Mouse (Mus musculus): Measurements from ENCODE around the gene Arsb. TPM values are rescaled to one million over a fixed set of nuclear protein-coding genes. Genes with fewer than 3 reads are reported as not detected.

Arsb gene
- total and polyA plus RNA-seq, 3 experiments = 0.01 to 0.05 TPM; not detected in 1

GRCm38 (mm10) chr13:93752597-93753400 is 18.6 kb upstream of the Arsb start:
- Histone ChIP-seq H3K4me3 (ENCODE audit: low read depth, low read length) (no peak overlapping the region), H3K36me3 (replicated peaks) (no peaks in the 10 kb centered on the region), H3K4me1 (ENCODE audit: insufficient read depth, low read depth, low read length) (no peaks in the 10 kb centered on the region), H3K27me3 (ENCODE audit: insufficient read depth, low read length) (peaks cover 9% of the 10 kb centered on the region), H3K9me3 (replicated peaks) (no peaks in the 10 kb centered on the region)
- TF ChIP-seq GATA2 (IDR thresholded peaks at IDR 0.05; ENCODE audit: borderline replicate concordance, low read depth, low read length) = no peak
- DNase-seq (ENCODE audit: low spot score) (no peak), ATAC-seq (ENCODE audit: extremely low read depth, insufficient number of reproducible peaks, low FRiP score, poor library complexity, severe bottlenecking) (no peak)

- H3K4me3 ChIP-seq (ENCODE audit: low read depth, low read length) = no peak overlapping the region
- no peak for ATAC-seq (ENCODE audit: extremely low read depth, insufficient number of reproducible peaks, low FRiP score, poor library complexity, severe bottlenecking)
- no peak for DNase-seq (ENCODE audit: low spot score)
- H3K9me3 ChIP-seq (replicated peaks) = no peaks in the 10 kb centered on the region
- H3K4me1 ChIP-seq (ENCODE audit: insufficient read depth, low read depth, low read length) = no peaks in the 10 kb centered on the region
- no peaks in the 10 kb centered on the region for H3K36me3 ChIP-seq (replicated peaks)
- no peak for TF ChIP-seq TAL1 (conservative IDR thresholded peaks at IDR 0.05; ENCODE audit: low read depth, low read length)
- H3K27me3 ChIP-seq (ENCODE audit: insufficient read depth, low read length) = peaks cover 2% of the 10 kb centered on the region
Observed at GRCm38 (mm10) chr13:93755084-93755483, 16.3 kb upstream of the Arsb start.

GRCm38 (mm10) chr13:93756674-93757073 is 14.8 kb upstream of the Arsb start:
- Histone ChIP-seq H3K4me3 (ENCODE audit: low read depth, low read length) (no peak overlapping the region), H3K36me3 (replicated peaks) (no peaks in the 10 kb centered on the region), H3K27me3 (ENCODE audit: insufficient read depth, low read length) (no peaks in the 10 kb centered on the region), H3K9me3 (replicated peaks) (no peaks in the 10 kb centered on the region), H3K4me1 (ENCODE audit: insufficient read depth, low read depth, low read length) (no peaks in the 10 kb centered on the region)
- DNase-seq (ENCODE audit: low spot score) (no peak), ATAC-seq (ENCODE audit: extremely low read depth, insufficient number of reproducible peaks, low FRiP score, poor library complexity, severe bottlenecking) (no peak)
- no peak for TF ChIP-seq GATA1 (IDR thresholded peaks at IDR 0.05; ENCODE audit: borderline replicate concordance, low read length)

- H3K9me3 ChIP-seq (replicated peaks) = no peaks in the 10 kb centered on the region
- DNase-seq (ENCODE audit: low spot score) (no peak), ATAC-seq (ENCODE audit: extremely low read depth, insufficient number of reproducible peaks, low FRiP score, poor library complexity, severe bottlenecking) (no peak)
- no peaks in the 10 kb centered on the region for H3K4me1 ChIP-seq (ENCODE audit: insufficient read depth, low read depth, low read length)
- H3K36me3 ChIP-seq (replicated peaks) = no peaks in the 10 kb centered on the region
- no peak overlapping the region for H3K4me3 ChIP-seq (ENCODE audit: low read depth, low read length)
- no peaks in the 10 kb centered on the region for H3K27me3 ChIP-seq (ENCODE audit: insufficient read depth, low read length)
- TF ChIP-seq POLR2AphosphoS5 (IDR thresholded peaks at IDR 0.05; ENCODE audit: insufficient replicate concordance, low read depth, low read length) = no peak
- TF ChIP-seq TAL1 (conservative IDR thresholded peaks at IDR 0.05; ENCODE audit: low read depth, low read length) = no peak
- TF ChIP-seq GATA1 (IDR thresholded peaks at IDR 0.05; ENCODE audit: borderline replicate concordance, low read length) = no peak
- no peak for TF ChIP-seq CTCF (IDR thresholded peaks at IDR 0.05; ENCODE audit: low read depth, low read length)
- no peak for TF ChIP-seq GATA2 (IDR thresholded peaks at IDR 0.05; ENCODE audit: borderline replicate concordance, low read depth, low read length)
Observed at GRCm38 (mm10) chr13:93757514-93757913, 13.9 kb upstream of the Arsb start.

GRCm38 (mm10) chr13:93758149-93758898 is 13.1 kb upstream of the Arsb start:
- ATAC-seq (ENCODE audit: extremely low read depth, insufficient number of reproducible peaks, low FRiP score, poor library complexity, severe bottlenecking) (no peak), DNase-seq (ENCODE audit: low spot score) (no peak)
- no peak for TF ChIP-seq TAL1 (conservative IDR thresholded peaks at IDR 0.05; ENCODE audit: low read depth, low read length)
- TF ChIP-seq GATA1 (IDR thresholded peaks at IDR 0.05; ENCODE audit: borderline replicate concordance, low read length) = no peak
- no peak for TF ChIP-seq CTCF (IDR thresholded peaks at IDR 0.05; ENCODE audit: low read depth, low read length)
- TF ChIP-seq GATA2 (IDR thresholded peaks at IDR 0.05; ENCODE audit: borderline replicate concordance, low read depth, low read length) = no peak
- no peak for TF ChIP-seq POLR2AphosphoS5 (IDR thresholded peaks at IDR 0.05; ENCODE audit: insufficient replicate concordance, low read depth, low read length)
- Histone ChIP-seq H3K27me3 (ENCODE audit: insufficient read depth, low read length) (no peaks in the 10 kb centered on the region), H3K9me3 (replicated peaks) (no peaks in the 10 kb centered on the region), H3K4me1 (ENCODE audit: insufficient read depth, low read depth, low read length) (no peaks in the 10 kb centered on the region), H3K36me3 (replicated peaks) (no peaks in the 10 kb centered on the region), H3K4me3 (ENCODE audit: low read depth, low read length) (no peak overlapping the region)

- TF ChIP-seq CTCF (IDR thresholded peaks at IDR 0.05; ENCODE audit: low read depth, low read length) (no peak), POLR2AphosphoS5 (IDR thresholded peaks at IDR 0.05; ENCODE audit: insufficient replicate concordance, low read depth, low read length) (no peak), GATA1 (IDR thresholded peaks at IDR 0.05; ENCODE audit: borderline replicate concordance, low read length) (no peak)
- H3K9me3 ChIP-seq (replicated peaks) = no peaks in the 10 kb centered on the region
- ATAC-seq (ENCODE audit: extremely low read depth, insufficient number of reproducible peaks, low FRiP score, poor library complexity, severe bottlenecking) (no peak), DNase-seq (ENCODE audit: low spot score) (no peak)
- no peak overlapping the region for H3K4me3 ChIP-seq (ENCODE audit: low read depth, low read length)
- no peaks in the 10 kb centered on the region for H3K36me3 ChIP-seq (replicated peaks)
- H3K4me1 ChIP-seq (ENCODE audit: insufficient read depth, low read depth, low read length) = no peaks in the 10 kb centered on the region
- no peaks in the 10 kb centered on the region for H3K27me3 ChIP-seq (ENCODE audit: insufficient read depth, low read length)
Observed at GRCm38 (mm10) chr13:93761831-93762230, 9.6 kb upstream of the Arsb start.

GRCm38 (mm10) chr13:93762879-93763278 is 8.6 kb upstream of the Arsb start:
- no peak for TF ChIP-seq TAL1 (conservative IDR thresholded peaks at IDR 0.05; ENCODE audit: low read depth, low read length)
- no peak for TF ChIP-seq GATA2 (IDR thresholded peaks at IDR 0.05; ENCODE audit: borderline replicate concordance, low read depth, low read length)
- TF ChIP-seq CTCF (IDR thresholded peaks at IDR 0.05; ENCODE audit: low read depth, low read length) = no peak
- no peak for TF ChIP-seq POLR2AphosphoS5 (IDR thresholded peaks at IDR 0.05; ENCODE audit: insufficient replicate concordance, low read depth, low read length)
- no peak for TF ChIP-seq GATA1 (IDR thresholded peaks at IDR 0.05; ENCODE audit: borderline replicate concordance, low read length)
- no peaks in the 10 kb centered on the region for H3K4me1 ChIP-seq (ENCODE audit: insufficient read depth, low read depth, low read length)
- ATAC-seq (ENCODE audit: extremely low read depth, insufficient number of reproducible peaks, low FRiP score, poor library complexity, severe bottlenecking) = no peak

More at GRCm38 (mm10) chr13:93762879-93763278, 8.6 kb upstream of the Arsb start:
- Histone ChIP-seq H3K36me3 (replicated peaks) (no peaks in the 10 kb centered on the region), H3K27me3 (ENCODE audit: insufficient read depth, low read length) (no peaks in the 10 kb centered on the region), H3K9me3 (replicated peaks) (no peaks in the 10 kb centered on the region), H3K4me3 (ENCODE audit: low read depth, low read length) (no peak overlapping the region)
- no peak for DNase-seq (ENCODE audit: low spot score)

Measured in G1E (cell line).